In genomic region chr3:121255501-121255900, GRCm38 (mm10) we compare ENCODE assay signal across 22 mouse cellular contexts. TPM values are rescaled to one million over a fixed set of nuclear protein-coding genes. Genes with fewer than 3 reads are reported as not detected.
DNase-seq lines count a peak whose midpoint lies in the region; ATAC-seq and TF ChIP-seq lines count a peak whose summit lies in the region.
"Had no signal": no experiment of that assay in that cellular context is flagged by ENCODE, and none has a peak within 500 bp of the region (broad histone marks: within the 10 kb centered on the region; RNA-seq: fewer than 3 reads in every experiment).

No protein-coding gene starts in this region.

- no peak for DNase-seq in gastrocnemius, adult 2 months
- no peak for DNase-seq in gastrocnemius, postnatal 14 days
- peak; percentile 93 for DNase-seq in liver, adult 2 months (ENCODE audit: extremely low read depth, low read depth, low spot score)
- DNase-seq in liver: no peak
- DNase-seq in liver, embryonic 13.5 days: no peak
- DNase-seq in large intestine, adult 2 months (ENCODE audit: low read depth, low spot score): peak; percentile 78
- DNase-seq in layer of hippocampus, postnatal 25 days (ENCODE audit: extremely low spot score in 1 of 2, low spot score in 1 of 2): no peak
- DNase-seq: adrenal gland, adult 2 months; adrenal gland, adult 8-10 months; adrenal gland, postnatal 10 days; adrenal gland, postnatal 14 days; adrenal gland, postnatal 25 days; adrenal gland, postnatal 36 days; B cell, adult 2 months; cerebellum, adult 11 months; cerebellum, adult 11-12 months had no signal

- peak overlapping the region; percentile 80 for H3K27ac ChIP-seq in gastrocnemius, adult 2 months
- H3K27ac ChIP-seq in liver, adult 2 months (replicated peaks; ENCODE audit: insufficient read depth, low read depth, low read length): peak overlapping the region; percentile 77
- peak overlapping the region; percentile 18 for H3K27ac ChIP-seq in liver, embryonic 13.5 days
- no peak overlapping the region for H3K27ac ChIP-seq in liver, embryonic 12.5 days

- H3K9me3 ChIP-seq in liver, embryonic 13.5 days (replicated peaks): no peaks in the 10 kb centered on the region
- H3K9me3 ChIP-seq in liver, embryonic 12.5 days (replicated peaks): no peaks in the 10 kb centered on the region
- H3K9me3 ChIP-seq: G1E had no signal

- peaks cover 42% of the 10 kb centered on the region for H3K79me2 ChIP-seq in liver, adult 2 months (ENCODE audit: control insufficient read depth, insufficient read depth, low read length)

- no peak overlapping the region for H3K4me2 ChIP-seq in liver, embryonic 13.5 days
- H3K4me2 ChIP-seq in liver, embryonic 12.5 days: no peak overlapping the region

- no peak for ATAC-seq in liver, embryonic 13.5 days (ENCODE audit: low read depth)
- no peak for ATAC-seq in liver, embryonic 12.5 days
- ATAC-seq: activated CD4-positive, CD25-positive, alpha-beta regulatory T cell, adult 4 months; CD4-positive, CD25-positive, alpha-beta regulatory T cell, adult 4 months; Patski had no signal

- peak overlapping the region; percentile 21; the same call in 1 of the 2 replicates for H3K9ac ChIP-seq in liver, adult 2 months (ENCODE audit: low read depth, low read length)
- no peak overlapping the region for H3K9ac ChIP-seq in liver, embryonic 13.5 days
- H3K9ac ChIP-seq in liver, embryonic 12.5 days: no peak overlapping the region

- no peak for TF ChIP-seq CTCF in gastrocnemius, adult 2 months (IDR thresholded peaks at IDR 0.05)
- no peak for TF ChIP-seq CTCF in liver, adult 2 months (IDR thresholded peaks at IDR 0.05; ENCODE audit: low read depth, low read length)

- peaks cover 34% of the 10 kb centered on the region for H3K4me1 ChIP-seq in liver, adult 2 months (ENCODE audit: control insufficient read depth, insufficient read depth, low read length)
- H3K4me1 ChIP-seq in liver, embryonic 13.5 days (replicated peaks): peaks cover 63% of the 10 kb centered on the region
- H3K4me1 ChIP-seq in liver, embryonic 12.5 days: peaks cover 43% of the 10 kb centered on the region

- H3K27me3 ChIP-seq in liver, adult 2 months (ENCODE audit: control insufficient read depth, insufficient read depth, low read length): no peaks in the 10 kb centered on the region
- H3K27me3 ChIP-seq in liver, embryonic 13.5 days: no peaks in the 10 kb centered on the region
- no peaks in the 10 kb centered on the region; the same call in 1 of the 2 replicates for H3K27me3 ChIP-seq in liver, embryonic 12.5 days (replicated peaks)
- H3K27me3 ChIP-seq: CH12.LX, Patski had no signal

- TF ChIP-seq POLR2A in liver, adult 2 months (IDR thresholded peaks at IDR 0.05; ENCODE audit: extremely low read depth, insufficient read depth, low read length): no peak

- H3K4me3 ChIP-seq in gastrocnemius, adult 2 months: no peak overlapping the region; the same call in 1 of the 2 replicates
- H3K4me3 ChIP-seq in liver, adult 2 months (ENCODE audit: insufficient read depth, low read depth, low read length): no peak overlapping the region
- no peak overlapping the region for H3K4me3 ChIP-seq in liver, embryonic 13.5 days (replicated peaks)
- H3K4me3 ChIP-seq in liver, embryonic 12.5 days: no peak overlapping the region

- intact Hi-C loops in gastrocnemius, adult 2 months (cut with DNase I): loop anchor here (5.0 kb wide), 1 partner anchor 38 kb away; no protein-coding TSS in a partner anchor
- intact Hi-C loops in gastrocnemius, postnatal 14 days (cut with DNase I; ENCODE audit: low total_unique reads): no loop called here

- WGBS in liver, adult 2 months: 30% methylated on average over 7 of the region's 7 CpGs
- 85% methylated on average over 7 of the region's 7 CpGs for WGBS in liver, embryonic 13.5 days (ENCODE audit: insufficient replicate concordance)
- WGBS in liver, embryonic 12.5 days (ENCODE audit: insufficient replicate concordance): 81% methylated on average over 7 of the region's 7 CpGs
- 36% methylated on average over 7 of the region's 7 CpGs for WGBS in large intestine, adult 2 months

- H3K36me3 ChIP-seq in liver, adult 2 months (ENCODE audit: control insufficient read depth, insufficient read depth, low read length): peaks cover 11% of the 10 kb centered on the region
- peaks cover 62% of the 10 kb centered on the region for H3K36me3 ChIP-seq in liver, embryonic 13.5 days
- H3K36me3 ChIP-seq in liver, embryonic 12.5 days: peaks cover 67% of the 10 kb centered on the region

RNA-seq across cellular contexts. Expression of gene Tmem56, which starts 27.4 kb away (rescaled TPM):
- total RNA-seq in gastrocnemius, adult 2 months (2021): 10 to 100 TPM; 44.5 to 47.4 TPM
- 1 to 10 TPM; 9.4 to 9.5 TPM for total RNA-seq in gastrocnemius, postnatal 14 days (2021)
- 130 and 150 TPM in 2 replicates for total RNA-seq in liver, adult 2 months (2014; rRNA removed)
- 24.1 and 27.2 TPM in 2 replicates for polyA plus RNA-seq in liver, adult 2 months (2012; rRNA removed)
- 18.3 and 23.3 TPM in 2 replicates for polyA plus RNA-seq in liver, embryonic 13.5 days (2015; fragmentation: Nextera tagmentation; extraction: Ambion mirVana)
- 29.8 and 32.2 TPM in 2 replicates for polyA plus RNA-seq in liver, embryonic 12.5 days (2016; fragmentation: Nextera tagmentation; extraction: Ambion mirVana)
- 1.7 and 2.1 TPM in 2 replicates for polyA plus RNA-seq in large intestine, adult 2 months (2012; rRNA removed)
- 10 to 100 TPM; 28.1 to 29.3 TPM for total RNA-seq in layer of hippocampus, postnatal 25 days (2021)
- total RNA-seq: CH12.LX had no signal
- polyA plus RNA-seq: CD4-positive, CD25-positive, alpha-beta regulatory T cell, adult 4 months had no signal

RNA-seq across cellular contexts. Expression of gene Alg14, which starts 36.1 kb away (rescaled TPM):
- total RNA-seq in gastrocnemius, adult 2 months (2021): 1 to 10 TPM; 7.5 to 7.7 TPM
- total RNA-seq in gastrocnemius, postnatal 14 days (2021): 10 to 100 TPM in 1 of 2 experiments, 1 to 10 TPM in 1; 8.7 to 12.4 TPM
- total RNA-seq in liver, adult 2 months (2014; rRNA removed): 12.6 and 14.3 TPM in 2 replicates
- 23.4 and 24.3 TPM in 2 replicates for polyA plus RNA-seq in liver, adult 2 months (2012; rRNA removed)
- polyA plus RNA-seq in liver, embryonic 13.5 days (2015; fragmentation: Nextera tagmentation; extraction: Ambion mirVana): 17.7 and 20.0 TPM in 2 replicates
- 18.1 and 20.0 TPM in 2 replicates for polyA plus RNA-seq in liver, embryonic 12.5 days (2016; fragmentation: Nextera tagmentation; extraction: Ambion mirVana)
- 13.4 and 15.2 TPM in 2 replicates for polyA plus RNA-seq in large intestine, adult 2 months (2012; rRNA removed)
- 10 to 100 TPM; 12.3 to 13.3 TPM for total RNA-seq in layer of hippocampus, postnatal 25 days (2021)

Comparison
In these comparisons a context has a peak if more than half of its experiments do, and no peak if none do; other contexts are left out.
1. DNase-seq: peak in liver, adult 2 months (single experiment) and large intestine, adult 2 months (single experiment); none in gastrocnemius, adult 2 months (single experiment), gastrocnemius, postnatal 14 days (single experiment), liver (single experiment), liver, embryonic 13.5 days (single experiment) and layer of hippocampus, postnatal 25 days (0 of 2).